Mouse (Mus musculus): Measurements from ENCODE around the gene Gm5741.

The Gm5741 gene

DNA sequence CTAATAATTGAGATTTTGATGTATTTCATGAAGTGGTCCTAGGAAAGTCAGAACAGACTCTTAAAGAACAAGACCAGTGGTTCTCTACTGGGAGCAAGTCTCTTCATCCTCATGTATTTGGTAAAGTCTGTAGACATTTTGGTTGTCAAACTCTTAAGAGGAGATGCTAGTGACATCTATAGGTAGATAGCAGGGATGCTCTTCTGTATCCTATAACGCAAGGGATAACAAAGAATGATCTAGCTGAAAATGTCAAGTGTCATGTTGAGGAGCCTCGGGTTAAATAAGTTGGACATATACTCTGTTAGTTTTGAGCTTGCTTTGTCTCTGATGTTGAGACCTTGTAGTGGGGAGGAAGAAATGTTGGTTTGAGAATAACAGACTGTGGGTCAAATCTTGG is 39.9 kb downstream of the Gm5741 start:
- no peak for DNase-seq

DNA sequence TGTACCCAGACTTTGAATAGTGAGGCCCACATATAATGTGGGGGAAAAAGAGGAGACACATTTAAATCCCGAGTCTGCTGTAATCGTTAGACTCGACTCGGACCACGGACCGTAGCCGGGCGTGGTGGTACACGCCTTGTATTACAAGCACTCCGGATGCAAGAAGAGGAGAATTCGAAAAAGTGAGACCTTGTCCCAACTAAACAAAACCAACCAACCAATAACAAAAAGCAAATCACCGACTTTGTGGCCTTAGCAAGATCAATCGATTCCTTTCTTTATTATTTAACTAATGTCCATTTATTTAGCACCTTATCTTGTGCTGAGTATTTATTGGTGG is 40.3 kb downstream of the Gm5741 start:
- DNase-seq = no peak

DNA sequence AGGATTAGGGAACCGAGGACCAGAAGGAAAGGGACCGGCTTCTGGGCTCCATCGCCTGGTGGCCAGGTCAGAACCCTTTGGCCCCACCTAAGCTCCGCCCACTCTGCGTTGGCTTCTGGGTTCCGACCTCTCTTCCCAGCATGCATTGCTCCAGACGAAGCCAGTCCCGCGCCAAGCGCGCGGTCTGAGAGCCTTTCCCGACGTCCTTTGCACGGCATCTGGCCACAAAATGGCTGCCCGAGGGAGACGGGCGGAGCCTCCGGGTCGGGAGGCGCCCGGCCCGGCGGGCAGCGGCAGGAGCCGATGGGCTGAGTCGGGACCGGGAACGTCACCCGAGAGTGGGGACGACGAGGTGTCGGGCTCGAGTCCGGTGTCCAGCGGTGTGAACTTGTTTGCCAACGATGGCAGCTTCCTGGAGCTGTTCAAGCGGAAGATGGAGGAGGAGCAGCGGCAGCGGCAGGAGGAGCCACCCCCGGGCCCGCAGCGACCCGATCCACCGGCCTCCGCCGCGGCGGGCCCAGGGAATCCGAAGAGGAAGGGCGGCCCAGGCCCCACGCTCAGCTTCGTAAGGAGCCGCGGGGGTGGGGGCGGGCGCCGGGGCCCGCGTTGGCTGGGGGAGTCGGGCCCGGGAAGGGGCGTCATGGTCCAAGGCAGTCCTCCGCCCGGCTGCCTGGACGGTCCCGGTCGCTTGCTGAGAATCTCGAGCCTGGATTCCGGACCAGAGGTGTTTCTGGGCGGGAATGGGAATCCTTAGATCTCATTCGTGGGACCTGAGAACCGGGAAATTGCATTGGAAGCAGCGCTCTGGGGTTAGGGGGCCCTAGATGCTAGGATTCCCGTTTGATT is 40.9 kb downstream of the Gm5741 start, which contains the start of gene Trir:
Trir (plus strand) TSS at position 154 of the 846 bp plus-strand sequence.
- peak; percentile 93 to 94 for DNase-seq

DNA sequence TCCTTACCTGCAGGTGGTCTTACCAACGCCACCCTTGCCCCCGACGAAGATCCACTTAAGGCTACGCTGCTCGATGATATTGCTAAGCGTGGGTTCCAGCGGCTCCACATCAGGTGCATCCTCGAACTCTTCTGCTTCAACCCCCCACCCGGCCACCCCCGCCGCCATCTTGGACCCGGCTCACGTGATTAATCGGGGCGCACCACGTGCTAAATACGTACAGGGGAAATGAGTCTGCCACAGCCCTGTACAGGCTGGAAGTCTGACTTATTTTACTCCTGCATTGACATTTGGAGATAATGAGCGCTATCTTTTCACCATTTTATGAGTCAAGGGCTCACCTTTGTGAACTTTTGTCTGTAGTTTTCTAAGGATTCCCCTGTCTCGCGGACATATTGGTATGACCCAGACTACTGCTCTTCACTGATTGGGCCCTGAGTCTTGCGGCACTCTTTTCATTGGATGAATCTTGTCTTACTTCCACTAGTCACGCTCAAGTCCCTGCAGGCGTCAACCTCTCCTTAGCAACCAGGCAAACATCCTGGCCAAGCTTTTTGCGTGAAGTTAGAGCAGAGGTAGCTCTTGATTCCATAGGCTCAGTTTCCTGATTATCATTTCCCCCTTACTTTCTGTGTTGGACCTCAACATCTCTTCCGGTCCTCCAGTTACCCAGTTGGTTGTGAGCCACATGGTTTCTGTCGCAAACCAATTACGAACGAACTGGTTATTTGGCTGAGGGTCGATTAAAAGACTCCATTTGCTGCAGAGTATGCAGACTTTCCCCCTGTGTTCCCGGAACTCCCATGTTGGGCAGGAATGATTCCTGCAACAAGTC is 42.5 kb downstream of the Gm5741 start, which contains the start of gene Asna1:
Asna1 (minus strand) TSS at position 184 of the 835 bp plus-strand sequence.
- DNase-seq = peak; percentile 61 to 76

DNA sequence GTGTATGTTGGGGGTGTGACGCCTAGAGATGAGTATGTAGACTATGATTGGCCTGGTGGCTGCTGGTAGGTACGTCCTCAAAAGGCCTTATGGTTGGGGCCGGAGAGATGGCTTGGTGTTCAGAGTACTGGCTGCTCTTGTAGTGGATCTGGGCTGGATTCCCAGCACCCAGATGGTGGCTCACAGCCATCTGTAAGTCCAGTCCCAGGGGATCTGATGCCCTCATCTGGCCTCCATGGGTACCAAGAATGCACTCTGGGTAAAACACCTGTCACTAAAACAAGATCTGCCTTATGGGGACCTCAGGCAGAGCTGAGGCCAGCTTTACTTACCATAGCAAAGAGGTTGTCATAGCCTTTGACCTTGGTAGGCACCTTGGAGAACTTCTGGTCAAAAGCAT is 43.9 kb downstream of the Gm5741 start:
- DNase-seq = no peak

DNA sequence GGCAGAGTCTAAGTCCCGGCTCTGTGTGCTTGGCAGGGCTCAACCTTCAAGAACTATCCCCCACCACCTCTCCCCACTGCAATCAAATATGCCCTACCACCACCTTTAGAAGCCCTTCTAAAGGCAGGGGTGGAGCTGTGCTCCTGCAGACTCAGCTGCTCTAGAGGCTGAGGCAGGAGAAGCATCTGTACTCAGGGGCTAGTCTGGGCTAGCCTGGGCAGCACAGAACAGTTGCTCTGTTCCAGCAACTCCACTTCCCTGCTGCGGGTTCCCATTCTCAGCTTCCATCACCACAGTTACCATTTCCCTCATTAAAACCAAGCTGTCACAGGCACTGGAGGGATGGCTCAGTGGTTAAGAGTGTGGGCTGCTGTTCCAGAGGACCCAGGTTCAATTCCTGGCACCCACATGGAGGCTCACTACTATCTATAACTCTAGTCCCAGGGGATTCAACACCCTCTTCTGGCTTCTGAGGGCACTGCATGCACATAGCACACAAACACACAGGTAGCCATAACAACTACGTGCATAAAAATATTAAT is 46.2 kb downstream of the Gm5741 start:
- DNase-seq = no peak

All from spleen, adult 18-20 months (tissue).